Mouse (Mus musculus) midbrain, embryonic 13.5 days (tissue): ENCODE data around the gene Klhl6. TPM values are rescaled to one million over a fixed set of nuclear protein-coding genes. Genes with fewer than 3 reads are reported as not detected.
"Not testable (repeated sequence)": the region's sequence is repeated elsewhere in the genome, so short reads cannot be mapped to it uniquely, and the experiment has no call there.

ENCODE experiments used
- ATAC-seq: fragments of 200-750 bp; cut with Nextera tagmentation; 2 replicates; pipeline ENCODE4 v1.8.0; 2017; ENCODE audit warnings: mild to moderate bottlenecking, moderate TSS enrichment, moderate library complexity
- H3K27ac ChIP-seq: fragments of 300-500 bp; sonication (generic); 2 replicates; pipeline ENCODE4 v1.5.1; 2015; ENCODE audit warnings: inconsistent platforms, mild to moderate bottlenecking, moderate library complexity
- H3K27me3 ChIP-seq: fragments of 300-500 bp; sonication (generic); 2 replicates; pipeline ENCODE4 v1.6.1; 2015; ENCODE audit warnings: mild to moderate bottlenecking, inconsistent platforms
- H3K36me3 ChIP-seq: fragments of 300-500 bp; sonication (generic); 2 replicates; pipeline ENCODE4 v1.6.1; 2015; ENCODE audit warnings: mild to moderate bottlenecking, inconsistent platforms
- H3K4me1 ChIP-seq: fragments of 300-500 bp; sonication (generic); replicated peaks from 2 replicates; pipeline ENCODE4 v1.6.1; 2015; ENCODE audit warnings: inconsistent platforms
- H3K4me2 ChIP-seq: fragments of 300-500 bp; sonication (generic); replicated peaks from 2 replicates; pipeline ENCODE4 v1.6.1; 2015; ENCODE audit warnings: moderate library complexity, mild to moderate bottlenecking, inconsistent platforms
- H3K4me3 ChIP-seq: fragments of 300-500 bp; sonication (generic); replicated peaks from 2 replicates; pipeline ENCODE4 v1.5.1; 2015; ENCODE audit warnings: mild to moderate bottlenecking, inconsistent platforms
- H3K9ac ChIP-seq: fragments of 300-500 bp; sonication (generic); replicated peaks from 2 replicates; pipeline ENCODE4 v1.6.1; 2015; ENCODE audit warnings: mild to moderate bottlenecking, inconsistent platforms
- H3K9me3 ChIP-seq: fragments of 300-500 bp; sonication (generic); 2 replicates; pipeline ENCODE4 v1.6.1; 2016; ENCODE audit warnings: mild to moderate bottlenecking, inconsistent platforms
- WGBS: fragments of 180-500 bp; shearing (Covaris S2); methylation state at CpG from one replicate; pipeline ENCODE4 v1.1.7; 2015; 5-methylcytosine and 5-hydroxymethylcytosine counted together
- polyA plus RNA-seq: library from polyadenylated mRNA; unstranded; fragments of >200 nt; fragmentation: Nextera tagmentation; extraction: Ambion mirVana; gene quantifications from 2 replicates; pipeline ENCODE4 v1.2.1, GENCODE M21; 2015

Klhl6 gene
- 4.8 and 5.3 TPM in 2 replicates for polyA plus RNA-seq

DNA sequence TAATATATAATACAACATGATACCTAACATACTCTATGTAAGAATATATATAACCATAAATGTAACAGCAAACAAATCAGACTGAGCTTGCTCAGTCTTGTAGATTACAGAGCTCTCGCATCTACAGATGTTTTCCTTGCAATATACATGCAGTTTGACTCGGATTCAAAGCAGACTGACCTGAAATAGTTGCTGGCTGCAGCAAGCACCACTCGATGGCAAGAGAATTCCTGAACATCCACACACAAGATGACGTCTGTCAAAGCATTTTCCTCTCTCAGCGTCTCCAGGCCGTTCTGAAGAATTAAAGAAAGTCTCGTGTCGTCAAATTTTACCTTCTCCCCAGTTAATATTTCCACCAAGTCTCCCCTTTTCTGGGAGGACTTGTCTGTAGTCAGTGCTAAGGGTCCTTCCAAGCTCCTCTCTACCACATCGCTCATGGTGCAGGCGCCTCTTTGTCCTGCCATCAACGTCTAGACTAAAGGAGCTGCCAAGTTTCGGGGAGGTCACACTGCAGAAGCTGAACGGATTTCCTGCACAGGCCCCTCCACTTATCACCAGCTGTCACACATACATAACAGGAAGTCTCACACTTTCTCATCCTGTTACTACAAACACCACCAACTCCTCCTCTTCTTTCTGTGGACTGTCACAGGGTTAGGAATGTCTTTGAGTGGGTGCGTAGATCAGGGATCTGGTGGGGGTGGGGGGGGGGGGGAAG is at the start of gene Klhl6:
Gene Klhl6 (minus strand): TSS at position 501 of the 721 bp plus-strand sequence.
- H3K4me1 ChIP-seq, result no peaks in the 10 kb centered on the region
- H3K36me3 ChIP-seq, result no peaks in the 10 kb centered on the region
- no peak within 1 kb of the TSS for H3K27ac ChIP-seq
- no peak within 1 kb of the TSS for H3K9ac ChIP-seq
- no peak for ATAC-seq
- no peaks in the 10 kb centered on the region for H3K27me3 ChIP-seq
- no peak within 1 kb of the TSS for H3K4me2 ChIP-seq
- no peaks in the 10 kb centered on the region for H3K9me3 ChIP-seq
- no peak within 1 kb of the TSS for H3K4me3 ChIP-seq
- WGBS, result 79% methylated on average over 14 of the region's 14 CpGs

DNA sequence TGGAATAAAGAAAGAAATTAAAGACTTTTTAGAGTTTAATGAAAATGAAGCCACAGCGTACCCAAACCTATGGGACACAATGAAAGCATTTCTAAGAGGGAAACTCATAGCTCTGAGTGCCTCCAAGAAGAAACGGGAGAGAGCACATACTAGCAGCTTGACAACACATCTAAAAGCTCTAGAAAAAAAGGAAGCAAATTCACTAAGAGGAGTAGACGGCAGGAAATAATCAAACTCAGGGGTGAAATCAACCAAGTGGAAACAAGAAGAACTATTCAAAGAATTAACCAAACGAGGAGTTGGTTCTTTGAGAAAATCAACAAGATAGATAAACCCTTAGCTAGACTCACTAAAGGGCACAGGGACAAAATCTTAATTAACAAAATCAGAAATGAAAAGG is 44.4 kb upstream of the Klhl6 start:
- H3K36me3 ChIP-seq, H3K27me3 ChIP-seq, H3K4me1 ChIP-seq, H3K4me3 ChIP-seq, H3K27ac ChIP-seq, H3K9me3 ChIP-seq, ATAC-seq, H3K4me2 ChIP-seq, H3K9ac ChIP-seq: not testable (repeated sequence)
- 67% methylated on average over 2 of the region's 4 CpGs for WGBS

DNA sequence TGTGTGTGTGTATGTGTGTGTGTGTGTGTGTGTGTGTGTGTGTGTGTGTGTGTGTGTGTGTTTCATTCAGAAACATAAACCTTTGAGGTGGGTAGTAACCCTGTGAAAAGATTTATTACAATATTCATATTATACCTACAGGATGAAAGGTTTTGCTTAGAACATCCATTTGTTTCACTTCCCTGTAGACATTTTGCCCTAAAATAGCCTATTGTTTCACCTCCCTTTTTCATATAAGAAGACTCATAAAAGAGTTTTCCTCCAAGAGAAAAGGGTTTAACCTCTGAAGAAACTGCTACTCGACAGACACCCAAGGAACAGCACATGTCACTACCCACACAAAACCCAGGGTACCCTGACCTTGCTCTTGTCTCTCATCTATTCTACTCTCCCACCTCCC is 40.0 kb upstream of the Klhl6 start:
- 81% methylated on average over 1 of the region's 1 CpGs for WGBS
- no peaks in the 10 kb centered on the region for H3K4me1 ChIP-seq
- no peaks in the 10 kb centered on the region for H3K9me3 ChIP-seq
- no peak overlapping the region for H3K4me2 ChIP-seq
- no peaks in the 10 kb centered on the region for H3K27me3 ChIP-seq
- no peak overlapping the region for H3K4me3 ChIP-seq
- no peak overlapping the region for H3K9ac ChIP-seq
- no peaks in the 10 kb centered on the region for H3K36me3 ChIP-seq
- H3K27ac ChIP-seq, result no peak overlapping the region
- ATAC-seq, result no peak

DNA sequence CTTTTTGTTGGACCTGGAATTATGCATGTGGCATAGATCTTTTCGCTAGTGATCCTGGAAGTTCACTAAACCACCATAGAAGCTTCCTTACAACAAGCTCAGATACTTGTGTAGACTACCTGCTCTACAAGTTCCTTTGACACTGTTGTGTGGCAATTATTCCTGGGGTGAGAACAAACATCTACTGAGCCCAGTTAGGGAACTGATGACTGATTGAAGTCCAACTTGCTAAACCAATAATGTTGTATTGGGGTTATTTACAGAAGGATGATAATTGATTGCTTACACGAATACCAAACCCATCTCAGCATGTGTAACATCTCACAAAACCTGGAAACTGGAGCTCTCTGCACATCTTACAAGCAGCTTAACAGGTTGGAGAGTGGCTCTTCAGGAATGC is 39.0 kb upstream of the Klhl6 start:
- ATAC-seq, result no peak
- Histone ChIP-seq H3K9ac (no peak overlapping the region), H3K9me3 (no peaks in the 10 kb centered on the region), H3K4me2 (no peak overlapping the region), H3K27ac (no peak overlapping the region), H3K4me1 (no peaks in the 10 kb centered on the region), H3K36me3 (no peaks in the 10 kb centered on the region), H3K4me3 (no peak overlapping the region), H3K27me3 (no peaks in the 10 kb centered on the region)
- WGBS, result 81% methylated on average over 2 of the region's 2 CpGs

DNA sequence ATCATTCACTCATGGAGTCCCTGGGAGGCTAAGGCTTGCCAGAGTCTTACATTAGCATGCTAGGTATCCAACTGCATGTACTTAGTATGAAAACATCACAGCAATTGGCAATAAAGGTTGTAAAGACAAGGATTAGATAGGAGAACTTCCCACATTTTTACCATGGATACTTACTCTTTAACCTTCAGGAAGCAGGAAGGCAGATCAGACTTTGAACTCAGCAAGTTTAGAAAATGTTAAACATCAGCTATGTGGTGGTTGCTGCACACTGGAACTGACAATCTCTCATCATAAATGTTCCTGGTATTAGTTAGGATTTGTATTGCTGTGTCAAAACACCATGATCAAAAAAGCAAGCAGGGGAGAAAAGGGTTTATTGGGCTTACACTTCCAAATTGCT is 29.8 kb upstream of the Klhl6 start:
- ATAC-seq, result no peak
- Histone ChIP-seq H3K4me1 (no peaks in the 10 kb centered on the region), H3K9ac (no peak overlapping the region), H3K9me3 (no peaks in the 10 kb centered on the region), H3K27me3 (no peaks in the 10 kb centered on the region), H3K4me2 (no peak overlapping the region), H3K4me3 (no peak overlapping the region), H3K36me3 (no peaks in the 10 kb centered on the region), H3K27ac (no peak overlapping the region)

DNA sequence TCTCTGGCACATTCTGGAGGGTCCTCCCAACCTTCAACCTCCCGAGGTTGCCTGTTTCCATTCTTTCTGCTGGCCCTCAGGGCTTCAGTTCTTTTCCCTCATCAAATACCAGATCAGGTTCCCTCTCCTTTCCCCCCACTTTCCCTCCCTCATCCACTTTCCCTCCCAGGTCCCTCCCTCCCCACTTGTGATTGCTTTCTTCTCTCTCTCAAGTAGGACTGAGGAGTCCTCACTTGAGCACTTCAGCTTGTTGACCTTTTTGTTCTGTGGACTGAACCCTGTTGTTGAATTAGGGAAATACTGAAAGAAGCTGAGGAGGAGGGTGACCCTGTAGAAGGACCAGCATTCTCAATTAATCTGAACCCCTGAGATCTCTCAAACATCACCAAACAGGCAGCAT is 23.2 kb upstream of the Klhl6 start:
- WGBS, result 78% methylated on average over 1 of the region's 1 CpGs
- H3K36me3 ChIP-seq, result no peaks in the 10 kb centered on the region
- no peak overlapping the region for H3K9ac ChIP-seq
- H3K9me3 ChIP-seq, result no peaks in the 10 kb centered on the region
- no peak overlapping the region for H3K4me3 ChIP-seq
- H3K27ac ChIP-seq, result no peak overlapping the region
- no peak for ATAC-seq
- H3K27me3 ChIP-seq, result no peaks in the 10 kb centered on the region
- H3K4me1 ChIP-seq, result no peaks in the 10 kb centered on the region
- no peak overlapping the region for H3K4me2 ChIP-seq

DNA sequence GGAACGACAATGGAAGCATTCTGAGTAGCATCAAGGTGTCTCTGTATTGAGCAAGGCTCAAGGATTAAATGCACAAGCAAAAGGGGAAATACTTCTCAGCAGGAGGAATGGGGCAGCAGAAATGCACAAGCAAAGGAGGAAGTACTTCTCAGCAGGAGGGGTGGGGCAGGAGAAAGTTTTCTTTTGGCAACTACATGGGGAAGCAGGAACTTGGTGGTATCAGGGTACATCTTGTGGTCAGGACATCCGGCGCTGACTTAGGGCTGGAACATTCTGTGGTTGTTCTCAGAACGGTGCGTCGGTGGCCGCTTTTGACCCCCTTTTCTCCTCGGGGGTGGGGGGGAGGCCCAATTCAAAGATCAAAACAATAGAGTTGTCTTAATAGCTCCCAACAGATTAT is 17.4 kb upstream of the Klhl6 start:
- H3K4me3 ChIP-seq, H3K27ac ChIP-seq, H3K4me2 ChIP-seq, H3K27me3 ChIP-seq, H3K9ac ChIP-seq, ATAC-seq, H3K9me3 ChIP-seq, H3K4me1 ChIP-seq, H3K36me3 ChIP-seq: not testable (repeated sequence)
- WGBS, result 94% methylated on average over 8 of the region's 8 CpGs

DNA sequence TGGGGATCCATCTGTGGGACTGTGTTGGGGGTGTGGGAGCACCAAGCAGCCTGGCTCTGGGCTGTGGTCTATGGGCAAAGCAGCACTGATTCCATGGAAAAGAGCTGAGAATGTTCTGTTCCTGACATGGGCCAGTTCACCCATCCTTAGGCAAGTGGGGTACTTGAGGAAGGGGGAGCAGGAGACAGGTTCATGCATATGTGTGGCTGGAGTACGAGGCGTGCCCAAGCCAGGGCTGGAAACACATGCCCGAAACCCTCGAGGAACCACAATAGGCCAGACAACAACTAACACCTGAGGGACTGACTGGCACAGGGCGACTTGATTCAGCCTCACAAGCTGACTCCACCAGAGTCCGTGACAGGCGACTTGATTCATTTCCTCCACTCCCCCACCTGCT is 14.8 kb upstream of the Klhl6 start:
- no peak for ATAC-seq
- Histone ChIP-seq H3K9me3 (no peaks in the 10 kb centered on the region), H3K4me1 (no peaks in the 10 kb centered on the region), H3K27me3 (no peaks in the 10 kb centered on the region), H3K36me3 (no peaks in the 10 kb centered on the region), H3K9ac (no peak overlapping the region), H3K4me2 (no peak overlapping the region), H3K27ac (no peak overlapping the region), H3K4me3 (no peak overlapping the region)
- WGBS, result 93% methylated on average over 7 of the region's 7 CpGs

DNA sequence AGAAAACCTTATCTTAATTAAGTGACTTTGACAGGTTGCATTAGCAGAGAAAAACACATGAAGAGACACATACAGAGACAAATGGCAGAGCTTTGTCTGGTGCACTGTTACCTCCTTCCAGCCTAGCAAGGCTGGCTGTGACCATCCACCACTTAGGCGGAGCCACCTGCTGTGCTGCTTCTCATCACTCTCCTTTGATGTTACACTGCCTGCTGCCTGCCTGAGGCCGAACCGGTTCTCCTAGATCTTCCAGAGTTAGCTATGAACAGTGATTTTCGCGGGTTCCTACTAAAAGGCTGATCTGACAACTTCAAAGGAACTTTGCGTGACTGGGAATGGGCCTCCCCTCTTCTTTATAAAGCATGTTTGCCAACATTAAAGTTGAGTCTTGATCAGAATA is 14.1 kb upstream of the Klhl6 start:
- H3K27ac ChIP-seq, H3K9ac ChIP-seq, H3K36me3 ChIP-seq, H3K9me3 ChIP-seq, H3K4me2 ChIP-seq, H3K4me3 ChIP-seq, H3K27me3 ChIP-seq, H3K4me1 ChIP-seq: not testable (repeated sequence)
- ATAC-seq, result 0 out of 2 replicates have a peak, but pooled peaks have one; percentile 40
- 18% methylated on average over 6 of the region's 6 CpGs for WGBS

DNA sequence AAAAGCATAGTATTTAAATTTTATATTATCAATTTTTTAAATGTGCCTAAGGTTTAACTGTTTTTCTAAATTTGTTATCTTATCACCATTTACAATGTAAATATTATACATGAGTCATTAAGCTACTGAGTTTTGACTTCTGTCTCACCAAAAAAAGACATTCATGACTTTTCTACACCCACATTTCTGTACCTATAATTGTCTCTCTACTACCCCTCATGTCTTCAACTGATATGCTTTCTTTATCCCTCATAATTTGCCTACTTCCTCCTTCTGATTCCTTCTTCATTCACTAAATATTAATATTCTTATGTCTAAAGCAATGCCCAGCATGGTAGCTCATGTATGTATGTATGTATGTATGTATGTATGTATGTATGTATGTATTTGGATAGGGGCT is 13.0 kb upstream of the Klhl6 start:
- Histone ChIP-seq H3K36me3 (no peaks in the 10 kb centered on the region), H3K4me2 (no peak overlapping the region), H3K27ac (no peak overlapping the region), H3K4me3 (no peak overlapping the region), H3K9ac (no peak overlapping the region), H3K4me1 (no peaks in the 10 kb centered on the region), H3K9me3 (no peaks in the 10 kb centered on the region), H3K27me3 (no peaks in the 10 kb centered on the region)
- ATAC-seq, result no peak

DNA sequence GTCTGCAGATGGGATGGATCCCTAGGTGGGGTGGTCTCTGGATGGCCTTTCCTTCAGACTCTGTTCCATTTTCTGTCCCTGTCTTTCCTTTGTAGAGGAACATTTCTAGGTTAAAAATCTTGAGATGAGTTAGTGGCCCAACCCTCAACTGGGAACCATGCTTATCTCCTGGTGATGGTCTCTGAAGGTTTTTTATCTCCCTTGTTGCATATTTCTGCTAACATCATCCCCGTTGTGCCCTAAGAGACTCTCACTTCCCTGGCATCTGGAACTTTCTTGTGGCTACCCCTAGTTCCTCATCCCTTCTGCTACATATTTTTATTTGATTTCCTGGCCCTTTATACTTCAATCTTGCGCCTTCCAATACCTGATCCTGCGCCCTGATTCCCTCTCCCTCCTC is 10.4 kb upstream of the Klhl6 start:
- no peaks in the 10 kb centered on the region for H3K4me1 ChIP-seq
- no peak overlapping the region for H3K4me3 ChIP-seq
- H3K36me3 ChIP-seq, result no peaks in the 10 kb centered on the region
- no peak for ATAC-seq
- H3K4me2 ChIP-seq, result no peak overlapping the region
- no peaks in the 10 kb centered on the region for H3K27me3 ChIP-seq
- H3K9me3 ChIP-seq, result peaks cover 8% of the 10 kb centered on the region; the same call in 1 of the 2 replicates
- H3K27ac ChIP-seq, result no peak overlapping the region
- 90% methylated on average over 3 of the region's 3 CpGs for WGBS
- H3K9ac ChIP-seq, result no peak overlapping the region

DNA sequence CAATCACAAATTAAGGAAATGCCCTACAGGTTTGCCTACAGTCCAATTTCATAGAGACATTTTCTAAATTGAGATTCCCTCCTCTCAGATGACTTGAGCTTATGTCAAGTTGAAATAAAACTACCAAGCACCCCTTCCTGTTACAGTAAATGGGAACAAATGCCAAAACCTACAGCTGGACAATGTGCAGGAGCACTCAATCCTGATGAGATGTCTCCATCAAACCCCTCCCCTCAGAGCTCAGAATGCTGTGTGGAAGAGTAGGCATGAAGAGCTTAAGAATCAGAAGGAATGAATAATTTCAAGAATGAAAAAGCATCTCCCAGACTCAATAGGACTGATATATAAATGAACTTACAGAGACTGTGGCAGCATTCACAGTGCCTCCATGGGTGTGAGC is 7.7 kb upstream of the Klhl6 start:
- Histone ChIP-seq H3K4me2 (no peak overlapping the region), H3K36me3 (no peaks in the 10 kb centered on the region), H3K27ac (no peak overlapping the region)

DNA sequence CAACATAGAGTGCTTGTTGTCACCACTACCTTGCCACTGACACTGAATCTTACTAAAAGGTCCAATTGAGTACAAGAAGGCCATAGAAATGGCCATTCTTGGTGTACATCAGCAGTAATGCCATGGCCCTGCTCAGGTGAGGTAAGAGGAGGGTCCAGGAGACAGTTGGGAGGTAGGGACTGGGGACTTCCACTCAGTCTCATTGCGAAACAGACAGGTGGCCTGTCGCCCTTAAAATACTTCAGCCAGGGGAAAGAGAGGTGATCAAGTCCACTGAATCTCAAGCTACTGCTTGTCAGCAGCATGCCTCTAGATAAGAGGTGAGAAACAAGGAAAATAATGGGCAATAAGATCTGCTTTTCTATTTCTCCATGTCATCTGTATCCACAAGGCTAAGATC is 4.8 kb upstream of the Klhl6 start:
- no peak for ATAC-seq
- Histone ChIP-seq H3K9me3 (peaks cover 8% of the 10 kb centered on the region; the same call in 1 of the 2 replicates), H3K4me1 (no peaks in the 10 kb centered on the region), H3K4me3 (no peak overlapping the region), H3K27me3 (no peaks in the 10 kb centered on the region), H3K27ac (no peak overlapping the region), H3K9ac (no peak overlapping the region), H3K4me2 (no peak overlapping the region), H3K36me3 (no peaks in the 10 kb centered on the region)
- 93% methylated on average over 2 of the region's 2 CpGs for WGBS

More for the DNA sequence above, 7.7 kb upstream of the Klhl6 start:
- Histone ChIP-seq H3K4me1 (no peaks in the 10 kb centered on the region), H3K4me3 (no peak overlapping the region), H3K27me3 (no peaks in the 10 kb centered on the region), H3K9ac (no peak overlapping the region), H3K9me3 (peaks cover 8% of the 10 kb centered on the region; the same call in 1 of the 2 replicates)
- ATAC-seq, result no peak
